In the genomic region with DNA sequence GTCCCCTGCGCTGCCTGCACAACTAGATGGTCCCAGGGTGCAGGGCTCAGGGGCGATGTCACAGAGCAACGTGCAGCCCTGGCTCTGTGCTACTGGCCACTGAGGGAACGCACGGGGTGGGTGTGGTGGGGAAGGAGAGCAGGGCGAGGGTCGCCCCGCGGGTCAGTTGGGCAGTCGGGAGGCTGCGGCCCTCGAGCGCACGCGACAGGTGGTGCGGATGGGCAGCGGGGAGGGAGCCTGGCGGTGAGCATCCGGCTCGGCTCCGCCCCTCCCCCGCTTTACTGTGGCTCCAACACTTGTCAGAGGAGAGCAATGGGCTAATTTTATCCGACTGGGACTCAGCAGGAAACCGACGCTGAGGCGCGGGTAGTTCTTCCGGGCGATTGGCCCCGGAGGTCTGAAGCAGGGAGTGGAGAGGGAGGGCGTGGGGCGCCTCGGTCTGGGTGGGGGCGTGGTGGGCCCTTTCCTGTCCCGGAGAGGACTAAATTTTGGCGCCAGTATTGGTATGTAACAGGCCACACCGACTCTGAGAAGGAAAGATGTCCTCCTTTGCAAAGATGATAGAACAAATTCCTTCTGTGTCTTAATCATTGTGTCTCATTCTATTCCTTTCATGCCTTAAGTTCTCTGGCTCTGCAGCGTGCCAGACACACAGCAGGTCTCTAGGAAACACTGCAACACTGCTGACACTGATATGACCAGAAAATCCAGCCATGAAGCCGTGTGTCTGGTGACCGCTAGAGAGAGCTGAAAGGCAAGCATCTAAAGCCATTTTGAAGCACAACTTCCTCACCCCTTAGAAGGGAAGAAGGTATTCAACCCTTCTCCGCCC, we compare ENCODE assay signal across 8 mouse cellular contexts.
DNase-seq lines count a peak whose midpoint lies in the region; ATAC-seq and TF ChIP-seq lines count a peak whose summit lies in the region.

No protein-coding gene starts in this region.

- H3K9me3 ChIP-seq in intestine, embryonic 15.5 days: no peaks in the 10 kb centered on the region

- DNase-seq in ovary, postnatal 36 days (ENCODE audit: low spot score): peak; percentile 34
- DNase-seq in ovary, postnatal 14 days (ENCODE audit: low spot score): no peak
- DNase-seq in embryo, embryonic 11 days: peak; percentile 68
- peak; percentile 51 to 58 for DNase-seq in gastrocnemius, postnatal 4 days (ENCODE audit: low spot score in 2 of 2)
- peak; percentile 69 to 80 for DNase-seq in left cerebral cortex, postnatal 14 days (ENCODE audit: low spot score in 2 of 2)

- no peak for TF ChIP-seq POLR2A in small intestine, adult 2 months (IDR thresholded peaks at IDR 0.05; ENCODE audit: low read depth, low read length)

- peak overlapping the region; percentile 33 for H3K9ac ChIP-seq in intestine, embryonic 15.5 days

- intact Hi-C loops in left cerebral cortex, postnatal 14 days (cut with DNase I): loop anchor here (5.0 kb wide), 3 partner anchors 47 to 242 kb away; partner anchors contain the start of gene Slc16a2

- no peak for TF ChIP-seq CTCF in small intestine, adult 2 months (IDR thresholded peaks at IDR 0.05; ENCODE audit: extremely low read depth, insufficient read length, insufficient replicate concordance, low read depth, low read length)

- H3K27ac ChIP-seq in intestine, embryonic 15.5 days: no peak overlapping the region
- no peak overlapping the region for H3K27ac ChIP-seq in small intestine, adult 2 months (ENCODE audit: insufficient read depth, low read depth, low read length)

- under 1% methylated on average over 39 of the region's 41 CpGs for WGBS in intestine, embryonic 15.5 days
- 4% methylated on average over 33 of the region's 41 CpGs for WGBS in small intestine, adult 2 months

- H3K4me2 ChIP-seq in intestine, embryonic 15.5 days (replicated peaks): peak overlapping the region; percentile 82

- no peaks in the 10 kb centered on the region for H3K4me1 ChIP-seq in intestine, embryonic 15.5 days (replicated peaks)
- peaks cover 5% of the 10 kb centered on the region for H3K4me1 ChIP-seq in small intestine, adult 2 months (ENCODE audit: control insufficient read depth, insufficient read depth, insufficient read length, low read length)

- no peaks in the 10 kb centered on the region for H3K36me3 ChIP-seq in intestine, embryonic 15.5 days
- H3K36me3 ChIP-seq in small intestine, adult 2 months (ENCODE audit: control insufficient read depth, insufficient read depth, low read length): no peaks in the 10 kb centered on the region

- H3K27me3 ChIP-seq in intestine, embryonic 15.5 days (replicated peaks): peaks cover 32% of the 10 kb centered on the region
- no peaks in the 10 kb centered on the region for H3K27me3 ChIP-seq in small intestine, adult 2 months (ENCODE audit: control insufficient read depth, insufficient read depth, low read length)

- ATAC-seq in intestine, embryonic 15.5 days: peak; percentile 86
- peak; percentile 81 for ATAC-seq in megakaryocyte progenitor cell, adult 5-6 weeks (replicated peaks; ENCODE audit: poor library complexity)

- peak overlapping the region; percentile 40 for H3K4me3 ChIP-seq in intestine, embryonic 15.5 days (replicated peaks)
- peak overlapping the region; percentile 75 for H3K4me3 ChIP-seq in small intestine, adult 2 months (ENCODE audit: low read depth, low read length)
